Mouse (Mus musculus): ENCODE results near the gene Acd.
A peak's percentile ranks its signal among the peaks of the same experiment; 100 is the strongest.

The Acd gene

DNA sequence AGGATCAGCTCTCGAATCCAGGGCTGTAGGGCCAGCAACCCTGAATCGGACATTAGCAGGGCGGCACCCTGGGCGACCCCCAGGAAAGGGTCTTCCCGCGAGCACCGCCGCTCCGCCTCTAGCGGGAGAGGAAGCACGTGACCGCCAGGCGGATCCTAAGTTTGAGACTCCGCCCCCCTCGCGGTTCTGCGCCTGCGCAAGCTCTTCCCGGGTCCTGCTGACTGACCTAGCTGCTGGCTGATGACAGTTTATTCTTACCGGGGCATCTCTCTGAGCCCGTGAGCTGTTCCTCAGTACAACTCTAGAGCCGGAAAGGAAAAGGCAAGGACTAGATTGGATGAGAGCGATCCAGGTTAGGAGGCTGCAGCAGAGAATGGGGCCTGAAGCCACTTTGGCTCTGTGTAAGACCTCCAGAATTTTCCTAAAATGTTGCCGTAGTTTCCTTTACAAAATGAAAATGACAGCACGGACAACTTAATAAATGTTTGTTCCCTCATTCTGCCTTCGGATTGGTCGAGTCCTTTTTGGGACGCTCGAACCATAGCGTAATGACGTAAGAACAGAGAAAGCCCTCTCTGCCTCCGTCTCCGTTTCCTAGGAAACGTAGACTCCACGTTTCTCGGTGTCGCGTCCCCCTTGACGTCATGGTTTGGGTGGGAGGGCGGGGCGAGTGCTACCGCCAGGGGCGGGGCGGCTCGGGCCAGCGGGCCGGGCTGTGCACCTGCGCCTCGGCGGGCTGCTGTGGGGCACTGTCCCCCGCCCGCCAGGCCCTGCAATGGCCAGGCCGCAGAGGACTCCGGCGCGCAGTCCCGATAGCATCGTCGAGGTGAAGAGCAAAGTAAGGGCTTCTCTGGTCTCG lies at the start of gene Acd, which contains the start of gene Pard6a:
Gene Acd (minus strand): TSS at position 137 of the 859 bp plus-strand sequence.
Gene Pard6a (plus strand): TSS at position 183 of the 859 bp plus-strand sequence.
- peak; percentile 92 to 99 for DNase-seq (ENCODE audit: low spot score in 2 of 2)

DNA sequence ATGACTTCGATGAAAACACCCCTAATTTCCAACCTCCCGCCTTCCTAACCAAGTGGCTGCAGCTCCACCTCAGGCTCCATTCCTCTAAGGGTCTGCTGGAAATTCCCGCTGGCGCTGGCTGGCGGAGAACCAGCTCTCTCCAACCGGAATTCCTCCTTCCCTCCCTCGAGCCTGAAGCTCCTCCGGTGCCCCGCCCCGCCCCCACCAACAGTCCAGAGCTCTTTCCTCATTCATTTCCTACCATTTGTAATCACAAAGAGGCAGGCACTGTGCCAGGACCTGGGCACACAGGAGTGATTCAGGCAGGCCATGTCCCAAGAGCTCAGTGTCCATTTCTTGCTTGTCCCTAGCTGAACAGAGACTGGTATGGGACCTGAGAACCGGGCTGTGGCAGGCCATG lies 49.7 kb upstream of the Acd start:
- peak; percentile 18 to 25 for DNase-seq (ENCODE audit: low spot score in 2 of 2)

DNA sequence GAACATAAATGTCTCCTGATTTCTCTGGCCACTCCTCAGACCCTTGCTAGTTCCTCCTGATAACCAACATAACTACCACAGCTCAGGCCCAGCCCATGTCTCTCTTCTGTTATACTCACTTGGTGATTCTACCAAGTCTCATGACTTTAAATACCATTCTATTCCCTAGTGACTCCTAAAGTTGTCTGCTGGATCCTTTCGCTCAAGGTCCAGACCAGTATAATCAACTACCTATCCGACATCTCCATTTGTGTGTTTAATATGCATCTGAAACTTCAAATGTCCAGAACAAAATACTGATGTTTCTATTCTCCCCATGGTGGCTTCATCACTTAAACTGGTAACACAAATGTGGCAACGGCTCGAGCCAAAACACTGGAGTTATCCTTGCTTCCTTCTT lies 42.4 kb upstream of the Acd start:
- no peak for DNase-seq (ENCODE audit: low spot score in 2 of 2)

DNA sequence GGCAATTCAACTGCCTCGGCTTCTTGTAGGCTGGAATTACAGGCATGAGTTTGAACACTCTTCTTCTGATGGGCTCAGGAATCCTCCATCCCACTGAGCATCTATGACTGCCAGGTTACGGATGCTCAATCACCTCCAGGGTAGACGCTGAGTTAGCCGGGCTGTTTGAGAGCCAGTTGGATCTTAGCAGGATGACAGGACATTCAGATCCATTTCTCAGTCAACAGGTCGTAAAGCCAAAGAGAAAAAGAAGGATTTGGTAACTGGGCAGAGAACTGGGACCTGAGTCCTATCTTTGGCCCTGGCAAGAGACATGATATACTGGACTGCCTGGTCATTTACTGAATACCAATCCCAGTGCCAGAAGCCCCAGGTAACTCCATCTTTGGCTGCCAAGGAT lies 38.3 kb upstream of the Acd start:
- DNase-seq (ENCODE audit: low spot score in 2 of 2), result no peak

DNA sequence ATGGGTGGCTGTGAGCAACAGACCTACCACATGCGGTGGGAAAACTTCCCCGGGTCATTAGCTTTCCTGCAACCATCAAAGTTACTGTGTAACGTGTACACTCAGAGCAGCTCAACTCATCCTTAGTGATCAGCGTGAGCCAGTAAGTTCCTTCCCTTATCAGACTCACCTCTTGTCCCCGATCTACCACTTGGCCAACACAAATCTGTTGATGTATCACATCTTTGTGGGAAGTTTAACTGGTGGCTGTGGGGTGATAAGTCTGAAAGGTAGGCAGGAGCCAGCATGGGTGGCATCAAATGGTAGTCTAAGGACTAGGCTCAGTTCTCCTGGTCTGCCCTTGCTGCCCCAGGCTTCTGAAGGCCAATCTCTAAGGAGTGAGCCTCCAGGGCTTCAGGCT lies 31.3 kb upstream of the Acd start:
- no peak for DNase-seq (ENCODE audit: low spot score in 2 of 2)

DNA sequence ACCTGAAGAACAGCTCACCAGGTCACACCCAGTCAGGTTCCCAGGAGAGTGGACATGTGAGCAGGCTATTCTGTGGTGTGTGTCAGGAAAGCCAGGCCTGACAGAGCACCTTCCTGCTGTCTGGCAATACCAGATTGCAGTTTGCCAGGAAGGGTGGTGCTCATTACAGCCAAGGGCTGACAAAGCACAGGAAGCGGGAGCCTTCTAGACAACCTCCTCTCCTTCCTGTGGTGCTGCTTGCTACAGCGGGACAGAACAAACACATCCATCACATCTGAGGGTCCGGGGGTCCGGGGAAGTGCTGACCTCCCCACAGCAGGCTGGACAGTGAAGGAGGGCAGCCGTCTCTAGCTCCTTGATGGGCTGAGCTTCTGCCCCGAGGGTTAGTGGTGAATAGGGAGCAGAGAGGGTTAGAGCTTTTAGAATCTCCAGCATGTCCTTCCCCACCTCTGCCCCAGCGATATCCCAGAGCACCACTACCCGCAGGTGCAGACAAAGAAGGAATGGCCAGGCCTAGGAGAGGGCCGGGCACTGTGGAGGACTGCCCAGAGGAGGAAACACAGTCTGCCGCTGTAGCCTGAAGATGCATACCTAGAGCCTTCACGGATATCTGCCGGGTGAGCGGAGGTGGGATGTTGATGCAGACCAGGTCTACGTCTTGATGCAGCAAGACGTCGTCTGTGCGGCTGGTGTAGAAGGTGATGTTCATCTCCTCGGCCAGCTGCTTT lies 26.7 kb upstream of the Acd start:
- DNase-seq (ENCODE audit: low spot score in 2 of 2), result no peak

DNA sequence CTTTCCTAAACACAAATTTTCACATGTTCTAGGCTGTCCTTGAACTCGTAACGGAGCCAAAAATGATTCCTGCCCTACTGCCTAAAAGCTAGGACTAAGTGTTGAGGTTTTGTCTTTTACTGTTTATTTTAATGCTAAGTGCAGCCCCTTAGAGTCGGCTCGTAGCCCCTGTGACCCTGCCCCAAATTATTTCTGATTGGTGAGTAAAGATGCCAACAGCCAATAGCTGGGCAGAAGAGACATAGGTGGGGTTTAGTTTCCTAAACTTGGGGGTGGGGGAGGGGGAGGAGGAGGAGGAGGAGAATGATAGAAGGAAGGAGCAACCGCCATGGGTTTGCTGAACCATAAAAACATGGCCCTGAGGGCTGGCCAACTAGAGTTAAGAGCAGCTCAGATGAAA lies 24.8 kb upstream of the Acd start:
- DNase-seq (ENCODE audit: low spot score in 2 of 2), result no peak

DNA sequence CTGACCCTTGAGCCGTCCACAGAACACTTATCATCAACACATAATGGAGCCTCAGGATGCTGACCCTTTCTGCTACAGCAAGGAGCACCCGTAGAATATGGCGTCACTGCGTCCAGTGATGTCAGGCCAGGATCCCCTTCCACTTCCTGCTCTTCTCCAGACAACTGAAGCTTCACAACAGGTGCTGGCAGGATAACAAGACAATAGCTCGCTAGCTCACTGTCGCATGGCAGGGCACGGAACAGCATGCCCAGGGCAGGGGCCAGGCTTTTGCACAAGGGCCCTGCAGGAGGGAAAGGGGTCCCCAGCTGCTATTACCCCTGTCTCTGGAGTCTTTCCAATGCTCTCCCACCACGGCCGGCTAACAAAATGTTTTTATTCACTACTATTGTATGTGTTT lies 22.0 kb upstream of the Acd start:
- no peak for DNase-seq (ENCODE audit: low spot score in 2 of 2)

DNA sequence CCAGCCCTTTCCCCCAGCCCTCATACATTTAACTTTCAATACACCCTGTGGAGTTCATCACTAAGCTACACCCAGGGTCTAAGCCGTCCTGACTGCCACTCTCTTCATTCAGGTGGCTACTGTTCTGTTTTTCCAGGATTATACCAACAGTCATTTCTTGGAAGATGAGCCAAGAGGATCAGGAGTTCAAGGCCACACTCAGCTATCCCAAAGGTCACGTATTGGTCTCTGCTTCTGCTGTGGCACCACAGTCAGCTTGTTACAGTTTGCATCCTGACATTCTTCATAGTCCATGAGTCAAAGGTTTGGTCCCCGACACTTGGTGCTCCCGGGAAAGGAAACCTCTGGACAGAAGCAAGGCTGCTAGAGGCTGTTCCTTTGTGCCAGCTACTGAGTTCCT lies 18.7 kb upstream of the Acd start:
- DNase-seq (ENCODE audit: low spot score in 2 of 2), result no peak

DNA sequence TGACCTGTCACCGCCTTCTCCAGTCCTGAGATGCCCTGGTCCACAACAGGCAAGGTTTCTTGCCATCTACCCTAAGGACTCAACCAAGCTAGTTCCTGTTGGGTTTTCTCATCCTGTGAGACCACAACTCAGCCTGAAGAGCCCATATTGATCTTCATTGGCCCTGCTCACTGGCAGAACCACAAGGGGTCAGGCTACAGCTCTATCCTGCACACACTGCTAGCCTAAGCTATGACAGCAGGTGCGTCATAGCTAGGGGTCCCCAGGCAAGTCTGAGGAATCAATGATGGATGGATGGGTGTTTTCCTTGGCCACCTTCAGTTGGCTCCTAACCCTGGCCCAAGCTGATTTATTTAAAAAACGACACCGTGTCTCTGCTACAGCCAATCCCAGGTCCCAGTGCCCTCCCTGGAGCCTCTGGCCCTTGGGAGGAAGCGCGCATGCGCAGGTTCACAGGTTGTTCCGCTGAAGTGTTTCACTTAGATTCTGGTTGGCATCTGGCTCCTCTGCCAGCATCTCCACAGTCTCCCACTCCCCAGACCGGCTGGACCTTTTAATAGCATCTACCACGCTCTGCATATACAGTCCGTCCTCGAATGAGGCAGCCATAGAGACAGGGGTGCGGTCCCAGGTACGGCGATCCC lies 15.5 kb upstream of the Acd start:
- no peak for DNase-seq (ENCODE audit: low spot score in 2 of 2)

DNA sequence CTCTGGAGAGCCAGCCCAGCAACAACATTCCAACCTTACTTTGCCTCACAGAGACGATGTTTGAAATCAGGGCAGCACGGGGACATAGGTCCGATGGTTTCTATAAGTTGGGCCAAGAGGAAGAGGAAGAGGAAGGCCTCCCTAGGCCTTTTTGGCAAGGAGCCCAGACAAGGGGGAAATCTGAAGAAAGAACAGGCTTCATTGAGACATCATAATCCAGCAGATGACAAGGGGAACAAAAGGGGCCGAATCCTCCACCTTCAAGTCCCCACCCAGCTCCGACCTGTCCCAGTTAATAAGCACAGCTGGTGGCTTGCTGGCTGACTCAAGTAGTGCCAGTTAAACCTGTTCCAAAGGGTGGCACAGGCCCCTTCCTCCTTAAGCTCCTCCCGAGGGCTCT lies 14.1 kb upstream of the Acd start:
- DNase-seq (ENCODE audit: low spot score in 2 of 2), result no peak

DNA sequence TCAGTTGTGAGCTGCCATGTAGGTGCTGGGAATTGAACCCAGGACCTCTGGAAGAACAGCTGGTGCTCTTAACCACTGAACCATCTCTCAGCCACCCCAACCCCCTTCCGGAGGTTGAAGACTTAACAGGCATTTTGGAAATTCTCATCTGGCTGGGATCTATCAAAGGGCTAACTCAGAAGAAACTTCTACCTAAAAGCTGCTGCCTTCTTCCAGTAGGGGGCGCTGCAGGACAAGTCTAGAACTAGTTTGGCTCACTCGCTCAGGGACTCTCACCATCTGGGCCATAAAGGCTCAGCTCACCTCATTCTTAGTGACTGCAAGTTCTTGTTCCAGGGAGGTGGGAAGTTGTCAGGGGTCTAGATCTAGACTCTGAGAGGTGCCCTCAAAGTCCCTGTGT lies 13.2 kb upstream of the Acd start:
- peak; percentile 74 to 77 for DNase-seq (ENCODE audit: low spot score in 2 of 2)

DNA sequence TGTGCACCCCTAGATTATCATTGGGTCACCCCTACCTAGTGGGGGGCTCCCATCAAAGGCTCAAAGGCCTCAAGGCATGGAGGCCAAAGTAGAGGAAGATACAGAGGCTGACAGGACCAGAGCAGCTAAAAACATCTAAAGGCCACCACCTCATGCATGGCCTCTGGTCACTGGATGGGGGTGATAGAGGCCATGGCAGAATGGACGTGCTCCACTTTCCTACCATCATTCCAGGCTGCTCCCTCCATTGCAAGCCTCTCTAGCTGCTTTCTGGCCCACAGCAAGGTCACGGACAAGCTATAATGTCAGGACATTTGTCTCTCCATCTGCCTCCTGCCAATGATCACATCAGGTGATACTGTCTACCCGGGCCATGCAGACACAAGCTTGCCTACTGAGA lies 11.4 kb upstream of the Acd start:
- DNase-seq (ENCODE audit: low spot score in 2 of 2), result no peak

DNA sequence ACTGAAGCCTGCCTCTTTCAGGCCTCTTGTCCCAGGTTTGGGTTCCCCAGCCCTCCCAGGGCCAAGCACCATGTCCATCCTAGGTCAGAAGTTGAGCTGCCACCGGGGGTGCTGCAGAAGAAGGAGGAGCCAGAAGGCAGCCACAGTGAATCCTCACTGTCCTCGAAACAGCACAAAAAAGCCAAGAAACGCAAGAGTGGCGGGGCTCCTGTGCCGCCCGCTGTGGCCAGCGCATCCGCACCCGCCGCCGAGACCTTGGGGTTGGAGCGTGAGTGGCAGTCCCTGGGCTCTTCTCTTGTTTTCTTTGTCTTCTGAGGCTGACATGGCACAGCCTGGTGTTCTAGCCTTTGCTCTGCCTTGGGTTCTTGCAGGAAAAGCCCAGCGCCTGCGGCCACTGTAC lies 8.4 kb upstream of the Acd start:
- DNase-seq (ENCODE audit: low spot score in 2 of 2), result no peak

DNA sequence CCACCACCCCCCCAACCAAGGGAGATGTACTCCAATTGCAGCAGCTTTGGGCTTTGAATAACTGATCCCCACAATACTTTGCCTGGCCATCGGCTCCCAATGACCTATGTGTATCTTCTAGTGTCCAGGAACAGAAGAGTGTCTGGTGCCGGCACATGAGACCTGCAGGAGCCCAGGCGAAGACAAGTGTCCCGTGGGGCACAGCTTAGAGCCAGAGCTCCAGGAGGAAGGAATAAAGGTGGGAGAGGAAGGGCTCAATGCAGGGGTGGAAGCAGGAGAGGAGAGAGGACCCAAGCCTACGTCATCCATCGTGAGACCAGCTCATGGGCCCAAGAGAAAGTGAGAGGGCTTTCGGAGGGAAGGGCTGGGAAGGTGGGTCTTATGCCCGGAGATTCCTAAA lies 7.8 kb upstream of the Acd start:
- no peak for DNase-seq (ENCODE audit: low spot score in 2 of 2)

DNA sequence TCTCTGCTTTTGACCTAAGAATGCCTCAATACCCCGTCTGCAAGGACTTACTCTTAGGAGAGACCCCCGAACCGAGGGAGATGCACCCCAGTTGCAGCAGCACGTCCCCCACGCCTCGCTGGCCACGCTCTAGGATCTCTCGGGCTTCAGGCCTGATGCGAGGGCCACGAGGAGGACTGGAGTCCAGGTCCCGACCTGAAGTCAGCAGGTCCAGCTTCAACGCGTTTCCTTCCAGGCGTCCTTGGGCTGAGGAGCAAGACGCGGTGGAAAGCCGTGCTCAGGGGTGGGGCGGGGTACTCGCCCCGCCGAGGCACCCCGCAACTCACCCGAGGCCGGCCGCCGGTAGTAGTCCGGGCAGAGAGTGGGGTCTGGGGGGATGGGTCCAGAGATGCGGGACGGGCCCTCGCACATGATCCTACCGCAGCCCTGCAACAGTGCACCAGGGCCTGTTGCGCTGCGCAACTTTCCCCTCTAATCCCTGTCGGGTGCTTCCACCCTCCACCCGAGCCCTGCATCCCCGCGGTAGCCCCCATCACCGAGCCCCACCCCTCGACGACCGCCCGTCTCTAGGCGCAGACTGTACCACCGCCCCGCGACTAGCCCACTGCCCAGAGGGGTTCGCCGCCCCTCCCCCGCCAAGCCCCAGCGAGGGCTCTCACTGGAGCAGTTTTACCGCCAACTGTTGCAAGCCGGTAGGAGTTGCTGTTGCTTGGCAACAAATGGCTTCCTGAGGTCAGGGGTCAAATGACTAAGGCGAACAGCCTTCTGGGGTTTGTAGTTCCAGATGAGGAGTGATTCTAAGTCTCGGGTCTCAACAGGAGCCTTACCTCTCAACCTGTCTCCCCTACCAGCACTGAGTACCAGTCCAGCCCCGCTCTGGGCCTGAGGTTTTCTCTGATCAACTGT lies 6.8 kb upstream of the Acd start, which contains the start of the genes 4933405L10Rik and Enkd1:
Gene 4933405L10Rik (plus strand): TSS at position 158 of the 906 bp plus-strand sequence.
Gene Enkd1 (minus strand): TSS at position 713 of the 906 bp plus-strand sequence.
- peak; percentile 72 for DNase-seq (ENCODE audit: low spot score in 2 of 2)

DNA sequence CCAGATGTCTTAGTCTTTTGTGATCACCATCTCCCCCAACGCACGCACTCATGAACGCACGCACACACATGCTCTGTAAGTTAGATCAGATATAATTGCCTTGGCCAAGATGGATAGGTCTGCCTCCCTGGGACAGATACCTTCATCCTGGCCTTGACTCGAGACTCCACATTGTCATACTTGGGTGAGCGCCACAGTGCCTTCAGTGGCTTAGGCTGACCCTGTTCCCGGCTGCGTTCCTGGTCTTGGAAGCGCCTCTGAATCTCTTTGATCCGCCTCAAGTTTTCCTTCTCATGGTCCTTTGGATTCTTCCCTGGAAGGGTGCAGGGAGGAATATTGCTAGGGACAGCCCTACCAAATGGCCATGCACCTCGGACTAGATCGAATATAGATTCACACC lies 5.5 kb upstream of the Acd start:
- DNase-seq (ENCODE audit: low spot score in 2 of 2), result no peak

DNA sequence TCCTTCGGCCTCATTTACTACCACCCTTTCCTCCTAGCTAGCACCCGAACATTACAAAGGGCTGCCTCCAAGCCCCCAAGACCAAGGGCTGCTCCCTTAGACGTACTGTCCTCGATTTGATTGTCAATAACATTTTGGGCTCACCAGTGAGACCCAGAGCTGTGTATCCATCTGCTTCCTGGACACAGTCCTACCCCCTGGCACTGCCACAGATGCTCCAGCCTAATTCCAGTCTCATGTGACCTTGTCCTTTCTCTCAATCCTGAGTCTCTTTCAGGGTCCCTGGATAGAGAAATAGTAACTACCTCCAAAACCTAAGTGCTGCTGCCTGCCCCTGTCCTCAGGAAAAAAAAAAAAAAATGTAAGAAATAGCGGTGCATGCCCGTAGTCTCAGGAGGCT lies 4.1 kb upstream of the Acd start:
- DNase-seq (ENCODE audit: low spot score in 2 of 2), result no peak

DNA sequence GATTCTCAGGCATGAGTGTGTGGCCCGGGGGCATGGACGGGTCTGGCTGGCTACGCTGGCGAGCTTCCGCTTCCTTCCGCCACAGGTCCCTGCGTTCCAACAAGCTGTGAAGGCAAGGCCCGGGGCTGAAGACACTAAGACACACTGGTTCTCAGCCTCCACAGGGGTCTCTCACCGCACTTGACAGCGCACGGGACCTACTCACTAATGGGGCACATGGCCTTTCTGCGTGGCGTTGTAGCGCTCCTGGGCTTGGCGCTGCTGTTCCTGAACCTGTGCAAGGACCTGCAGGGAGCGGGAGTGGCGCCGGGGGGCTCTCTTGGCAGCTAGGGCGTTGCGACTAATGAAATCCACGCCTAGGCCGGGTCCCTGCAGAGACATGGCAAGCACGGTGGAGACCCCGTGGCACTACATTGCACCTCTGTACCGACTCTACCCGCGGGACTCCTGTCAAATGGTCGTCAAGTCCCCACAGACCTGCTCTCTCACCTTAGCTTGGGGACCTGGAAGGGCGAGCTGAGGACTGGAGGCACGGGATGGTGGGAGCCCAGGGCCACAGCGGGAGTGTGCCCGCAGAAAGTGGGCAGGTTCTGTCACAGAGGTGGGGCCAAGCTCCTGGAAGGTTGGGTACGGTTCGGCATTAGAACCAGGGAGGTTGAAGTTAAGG lies 3.4 kb upstream of the Acd start:
- DNase-seq (ENCODE audit: low spot score in 2 of 2), result no peak

DNA sequence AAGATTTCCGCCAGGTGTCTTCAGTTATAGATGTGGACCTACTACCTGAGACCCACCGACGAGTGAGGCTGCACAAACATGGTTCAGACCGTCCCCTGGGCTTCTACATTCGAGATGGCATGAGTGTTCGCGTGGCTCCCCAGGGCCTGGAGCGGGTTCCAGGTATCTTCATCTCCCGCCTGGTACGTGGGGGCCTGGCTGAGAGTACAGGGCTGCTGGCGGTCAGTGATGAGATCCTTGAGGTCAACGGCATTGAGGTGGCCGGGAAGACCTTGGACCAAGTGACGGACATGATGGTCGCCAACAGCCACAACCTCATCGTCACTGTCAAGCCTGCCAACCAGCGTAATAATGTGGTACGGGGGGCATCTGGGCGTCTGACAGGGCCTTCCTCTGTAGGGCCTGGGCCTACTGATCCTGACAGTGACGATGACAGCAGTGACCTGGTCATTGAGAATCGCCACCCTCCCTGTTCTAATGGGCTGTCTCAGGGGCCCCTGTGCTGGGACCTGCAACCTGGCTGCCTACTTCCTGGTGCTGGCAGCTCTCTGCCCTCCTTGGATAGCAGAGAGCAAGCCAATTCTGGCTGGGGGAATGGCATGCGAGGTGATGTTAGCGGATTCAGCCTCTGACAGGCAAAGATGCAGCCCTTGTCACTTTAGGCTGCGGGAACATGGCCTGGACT lies 2.0 kb upstream of the Acd start:
- DNase-seq (ENCODE audit: low spot score in 2 of 2), result no peak
